Mouse (Mus musculus): ENCODE measurements around the gene Smim8. TPM values are rescaled to one million over a fixed set of nuclear protein-coding genes. Genes with fewer than 3 reads are reported as not detected.
A peak's percentile ranks its signal among the peaks of the same experiment; 100 is the strongest.

Smim8 gene
- polyA plus RNA-seq (2021) = 18.7 TPM

GRCm38 (mm10) chr4:34777677-34778527 is at the start of gene Smim8:
Smim8 (minus strand) TSS chr4:34778423.
- H3K27me3 ChIP-seq = no peaks in the 10 kb centered on the region
- DNase-seq (ENCODE audit: low read depth, low spot score) = peak; percentile 53
- ATAC-seq = peak; percentile 99
- in situ Hi-C loops (cut with MboI; ENCODE audit: low pct_unique_long_range_greater_than_20kb) = no loop called here
- CTCF ChIA-PET = interaction anchor here (1.0 to 1.5 kb wide), 4 partner anchors 8 to 149 kb away, joined by 3 to 6 read pairs (median 4); no protein-coding TSS in a partner anchor
- POLR2A ChIA-PET = interaction anchor here (0.6 kb wide), 1 partner anchor 92 kb away, joined by 3 read pairs; no protein-coding TSS in a partner anchor
- peak; percentile 95 for TF ChIP-seq CTCF (IDR thresholded peaks at IDR 0.05)

- in situ Hi-C loops (cut with MboI; ENCODE audit: low pct_unique_long_range_greater_than_20kb) = no loop called here
- H3K27me3 ChIP-seq = no peaks in the 10 kb centered on the region
- no peak for TF ChIP-seq CTCF (IDR thresholded peaks at IDR 0.05)
- ChIA-PET POLR2A (no interaction called here), CTCF (interaction anchor here (0.9 kb wide), 1 partner anchor 9 kb away, joined by 3 read pairs; no protein-coding TSS in a partner anchor)
- DNase-seq (ENCODE audit: low read depth, low spot score) (no peak), ATAC-seq (no peak)
Observed at GRCm38 (mm10) chr4:34823901-34824300, 45.7 kb upstream of the Smim8 start.

- ATAC-seq (no peak), DNase-seq (ENCODE audit: low read depth, low spot score) (no peak)
- in situ Hi-C loops (cut with MboI; ENCODE audit: low pct_unique_long_range_greater_than_20kb) = no loop called here
- no peaks in the 10 kb centered on the region for H3K27me3 ChIP-seq
- no peak for TF ChIP-seq CTCF (IDR thresholded peaks at IDR 0.05)
- CTCF ChIA-PET = no interaction called here
- POLR2A ChIA-PET = no interaction called here
Observed at GRCm38 (mm10) chr4:34819904-34820303, 41.7 kb upstream of the Smim8 start.

GRCm38 (mm10) chr4:34801166-34802034 is 23.2 kb upstream of the Smim8 start:
- no peak for TF ChIP-seq CTCF (IDR thresholded peaks at IDR 0.05)
- DNase-seq (ENCODE audit: low read depth, low spot score) = no peak
- no peaks in the 10 kb centered on the region for H3K27me3 ChIP-seq
- no peak for ATAC-seq
- in situ Hi-C loops (cut with MboI; ENCODE audit: low pct_unique_long_range_greater_than_20kb) = no loop called here
- CTCF ChIA-PET = no interaction called here
- POLR2A ChIA-PET = interaction anchor here (0.7 kb wide), 1 partner anchor 35 kb away, joined by 3 read pairs; no protein-coding TSS in a partner anchor

GRCm38 (mm10) chr4:34798005-34798404 is 19.8 kb upstream of the Smim8 start:
- no peaks in the 10 kb centered on the region for H3K27me3 ChIP-seq
- ATAC-seq = no peak
- ChIA-PET POLR2A (no interaction called here), CTCF (interaction anchor here (1.2 to 1.6 kb wide), 2 partner anchors 13 to 15 kb away, joined by 3 to 5 read pairs; no protein-coding TSS in a partner anchor)
- no peak for DNase-seq (ENCODE audit: low read depth, low spot score)
- TF ChIP-seq CTCF (IDR thresholded peaks at IDR 0.05) = no peak
- in situ Hi-C loops (cut with MboI; ENCODE audit: low pct_unique_long_range_greater_than_20kb) = no loop called here

GRCm38 (mm10) chr4:34797294-34797983 is 19.2 kb upstream of the Smim8 start:
- no peak for DNase-seq (ENCODE audit: low read depth, low spot score)
- no peaks in the 10 kb centered on the region for H3K27me3 ChIP-seq

GRCm38 (mm10) chr4:34796294-34796693 is 18.1 kb upstream of the Smim8 start:
- POLR2A ChIA-PET = no interaction called here
- no peak for TF ChIP-seq CTCF (IDR thresholded peaks at IDR 0.05)
- in situ Hi-C loops (cut with MboI; ENCODE audit: low pct_unique_long_range_greater_than_20kb) = no loop called here
- H3K27me3 ChIP-seq = no peaks in the 10 kb centered on the region
- CTCF ChIA-PET = no interaction called here
- DNase-seq (ENCODE audit: low read depth, low spot score) = no peak
- no peak for ATAC-seq

More at GRCm38 (mm10) chr4:34797294-34797983, 19.2 kb upstream of the Smim8 start:
- ChIA-PET POLR2A (no interaction called here), CTCF (interaction anchor here (1.2 kb wide), 1 partner anchor 15 kb away, joined by 3 read pairs; no protein-coding TSS in a partner anchor)
- no peak for TF ChIP-seq CTCF (IDR thresholded peaks at IDR 0.05)
- in situ Hi-C loops (cut with MboI; ENCODE audit: low pct_unique_long_range_greater_than_20kb) = no loop called here
- no peak for ATAC-seq

GRCm38 (mm10) chr4:34786476-34786875 is 8.3 kb upstream of the Smim8 start:
- no peaks in the 10 kb centered on the region for H3K27me3 ChIP-seq
- ChIA-PET POLR2A (no interaction called here), CTCF (no interaction called here)
- in situ Hi-C loops (cut with MboI; ENCODE audit: low pct_unique_long_range_greater_than_20kb) = no loop called here
- no peak for ATAC-seq
- DNase-seq (ENCODE audit: low read depth, low spot score) = no peak
- TF ChIP-seq CTCF (IDR thresholded peaks at IDR 0.05) = no peak

GRCm38 (mm10) chr4:34785646-34786045 is 7.4 kb upstream of the Smim8 start:
- in situ Hi-C loops (cut with MboI; ENCODE audit: low pct_unique_long_range_greater_than_20kb) = no loop called here
- no peak for TF ChIP-seq CTCF (IDR thresholded peaks at IDR 0.05)
- CTCF ChIA-PET = interaction anchor here (1.1 to 1.7 kb wide), 3 partner anchors 10 to 137 kb away, joined by 3 to 5 read pairs (median 4); no protein-coding TSS in a partner anchor
- no peak for DNase-seq (ENCODE audit: low read depth, low spot score)
- no peak for ATAC-seq
- H3K27me3 ChIP-seq = no peaks in the 10 kb centered on the region
- POLR2A ChIA-PET = no interaction called here

GRCm38 (mm10) chr4:34784865-34785264 is 6.6 kb upstream of the Smim8 start:
- POLR2A ChIA-PET = no interaction called here
- TF ChIP-seq CTCF (IDR thresholded peaks at IDR 0.05) = peak; percentile 30
- CTCF ChIA-PET = interaction anchor here (1.1 to 1.7 kb wide), 3 partner anchors 11 to 138 kb away, joined by 3 to 5 read pairs (median 4); no protein-coding TSS in a partner anchor
- in situ Hi-C loops (cut with MboI; ENCODE audit: low pct_unique_long_range_greater_than_20kb) = no loop called here
- H3K27me3 ChIP-seq = no peaks in the 10 kb centered on the region
- ATAC-seq = no peak
- no peak for DNase-seq (ENCODE audit: low read depth, low spot score)
